Mouse (Mus musculus): ENCODE data around the gene Gm21985. TPM values are rescaled to one million over a fixed set of nuclear protein-coding genes. Genes with fewer than 3 reads are reported as not detected.
"Not testable (repeated sequence)": the region's sequence is repeated elsewhere in the genome, so short reads cannot be mapped to it uniquely, and the experiment has no call there.

Gene Gm21985
- polyA plus RNA-seq, 1 experiment from 2014 or later, result not detected

GRCm38 (mm10) chr2:112436292-112436691, 170.2 kb downstream of the Gm21985 start:
- Histone ChIP-seq H3K9me3 (no peaks in the 10 kb centered on the region), H3K36me3 (no peaks in the 10 kb centered on the region), H3K27ac (no peak overlapping the region), H3K9ac (no peak overlapping the region), H3K4me3 (no peak overlapping the region), H3K4me1 (replicated peaks) (no peaks in the 10 kb centered on the region), H3K27me3 (no peaks in the 10 kb centered on the region), H3K4me2 (no peak overlapping the region)
- whole genome bisulfite sequencing, result 84% methylated on average over 4 of the region's 4 CpGs
- no peak for ATAC-seq (ENCODE audit: low FRiP score)

- WGBS, result 91% methylated on average over 2 of the region's 2 CpGs
- Histone ChIP-seq H3K27ac (no peak overlapping the region), H3K36me3 (no peaks in the 10 kb centered on the region), H3K9me3 (no peaks in the 10 kb centered on the region), H3K27me3 (no peaks in the 10 kb centered on the region), H3K4me3 (no peak overlapping the region), H3K4me2 (no peak overlapping the region), H3K4me1 (replicated peaks) (no peaks in the 10 kb centered on the region), H3K9ac (no peak overlapping the region)
- ATAC-seq (ENCODE audit: low FRiP score), result no peak
Measured at GRCm38 (mm10) chr2:112437589-112437988, 171.5 kb downstream of the Gm21985 start.

- no peaks in the 10 kb centered on the region for H3K9me3 ChIP-seq
- 0 out of 2 replicates have a peak, but pooled peaks cover 3% of the 10 kb centered on the region for H3K27me3 ChIP-seq
- no peak overlapping the region for H3K9ac ChIP-seq
- H3K36me3 ChIP-seq, result no peaks in the 10 kb centered on the region
- ATAC-seq (ENCODE audit: low FRiP score), result no peak
- H3K27ac ChIP-seq, result no peak overlapping the region
- H3K4me3 ChIP-seq, result no peak overlapping the region
- no peaks in the 10 kb centered on the region for H3K4me1 ChIP-seq (replicated peaks)
- H3K4me2 ChIP-seq, result no peak overlapping the region
- 71% methylated on average over 2 of the region's 2 CpGs for WGBS
Measured at GRCm38 (mm10) chr2:112443491-112443890, 177.4 kb downstream of the Gm21985 start.

- 0 out of 2 replicates have a peak, but pooled peaks cover 3% of the 10 kb centered on the region for H3K27me3 ChIP-seq
- H3K9me3 ChIP-seq, result no peaks in the 10 kb centered on the region
- no peak for ATAC-seq (ENCODE audit: low FRiP score)
- no peak overlapping the region for H3K4me3 ChIP-seq
- no peak overlapping the region for H3K27ac ChIP-seq
- no peak overlapping the region for H3K4me2 ChIP-seq
- H3K36me3 ChIP-seq, result no peaks in the 10 kb centered on the region
- no peaks in the 10 kb centered on the region for H3K4me1 ChIP-seq (replicated peaks)
- H3K9ac ChIP-seq, result no peak overlapping the region
Measured at GRCm38 (mm10) chr2:112445511-112445910, 179.4 kb downstream of the Gm21985 start.

- WGBS, result 76% methylated on average over 4 of the region's 4 CpGs
- not testable (repeated sequence) for H3K27me3 ChIP-seq; ATAC-seq (ENCODE audit: low FRiP score); H3K36me3 ChIP-seq; H3K9me3 ChIP-seq; H3K4me1 ChIP-seq (replicated peaks); H3K4me2 ChIP-seq; H3K4me3 ChIP-seq; H3K9ac ChIP-seq; H3K27ac ChIP-seq
Measured at GRCm38 (mm10) chr2:112448046-112448445, 181.9 kb downstream of the Gm21985 start.

- H3K36me3 ChIP-seq, result no peaks in the 10 kb centered on the region
- H3K27ac ChIP-seq, result no peak overlapping the region
- H3K4me2 ChIP-seq, result no peak overlapping the region
- H3K9me3 ChIP-seq, result no peaks in the 10 kb centered on the region
- H3K4me3 ChIP-seq, result no peak overlapping the region
- no peaks in the 10 kb centered on the region for H3K4me1 ChIP-seq (replicated peaks)
- no peak overlapping the region for H3K9ac ChIP-seq
- ATAC-seq (ENCODE audit: low FRiP score), result no peak
- 0 out of 2 replicates have a peak, but pooled peaks cover 3% of the 10 kb centered on the region for H3K27me3 ChIP-seq
Measured at GRCm38 (mm10) chr2:112448510-112449059, 182.5 kb downstream of the Gm21985 start.

GRCm38 (mm10) chr2:112449597-112450296, 183.6 kb downstream of the Gm21985 start:
- ATAC-seq (ENCODE audit: low FRiP score), result no peak
- no peaks in the 10 kb centered on the region for H3K36me3 ChIP-seq
- H3K27ac ChIP-seq, result no peak overlapping the region
- H3K27me3 ChIP-seq, result 0 out of 2 replicates have a peak, but pooled peaks cover 3% of the 10 kb centered on the region
- H3K4me1 ChIP-seq (replicated peaks), result peaks cover 2% of the 10 kb centered on the region; the same call in 1 of the 2 replicates
- WGBS, result 36% methylated on average over 4 of the region's 4 CpGs
- no peak overlapping the region for H3K4me2 ChIP-seq
- H3K4me3 ChIP-seq, result no peak overlapping the region
- no peaks in the 10 kb centered on the region for H3K9me3 ChIP-seq
- no peak overlapping the region for H3K9ac ChIP-seq

GRCm38 (mm10) chr2:112452513-112452912, 186.4 kb downstream of the Gm21985 start:
- not testable (repeated sequence) for H3K4me2 ChIP-seq; H3K27me3 ChIP-seq; H3K9me3 ChIP-seq; H3K9ac ChIP-seq; H3K4me3 ChIP-seq; H3K36me3 ChIP-seq; H3K27ac ChIP-seq; ATAC-seq (ENCODE audit: low FRiP score)
- peaks cover 18% of the 10 kb centered on the region for H3K4me1 ChIP-seq (replicated peaks)

GRCm38 (mm10) chr2:112454125-112454861, 188.2 kb downstream of the Gm21985 start:
- peak overlapping the region; percentile 93 for H3K4me3 ChIP-seq
- H3K9me3 ChIP-seq, result no peaks in the 10 kb centered on the region
- peak; percentile 80 for ATAC-seq (ENCODE audit: low FRiP score)
- peaks cover 19% of the 10 kb centered on the region for H3K4me1 ChIP-seq (replicated peaks)
- H3K36me3 ChIP-seq, result no peaks in the 10 kb centered on the region
- H3K9ac ChIP-seq, result peak overlapping the region; percentile 92
- peak overlapping the region; percentile 88 for H3K27ac ChIP-seq
- no peaks in the 10 kb centered on the region for H3K27me3 ChIP-seq
- WGBS, result 30% methylated on average over 17 of the region's 17 CpGs
- peak overlapping the region; percentile 79 for H3K4me2 ChIP-seq

GRCm38 (mm10) chr2:112454862-112455564, 188.9 kb downstream of the Gm21985 start, which contains the start of gene Emc7:
TSS of gene Emc7 (plus strand) at chr2:112454997.
- ATAC-seq (ENCODE audit: low FRiP score), result peak; percentile 97
- peaks cover 19% of the 10 kb centered on the region for H3K4me1 ChIP-seq (replicated peaks)
- WGBS, result under 1% methylated on average over 49 of the region's 49 CpGs

More at GRCm38 (mm10) chr2:112454862-112455564, 188.9 kb downstream of the Gm21985 start, which contains the start of gene Emc7:
- H3K4me3 ChIP-seq, result peak within 1 kb of the TSS; percentile 93
- H3K27ac ChIP-seq, result peak within 1 kb of the TSS; percentile 88
- no peaks in the 10 kb centered on the region for H3K9me3 ChIP-seq
- H3K4me2 ChIP-seq, result peak within 1 kb of the TSS; percentile 79
- peak within 1 kb of the TSS; percentile 92 for H3K9ac ChIP-seq
- H3K27me3 ChIP-seq, result no peaks in the 10 kb centered on the region
- peaks cover 2% of the 10 kb centered on the region; the same call in 1 of the 2 replicates for H3K36me3 ChIP-seq

Data from hindbrain, embryonic 13.5 days (tissue).